Mouse (Mus musculus) layer of hippocampus, adult 18-20 months (tissue): ENCODE measurements at regions not wholly inside any gene's neighbourhood (a gene's known extent, or its start where the extent isn't known, plus 50 kb on each side); places are given as distances from the start of the nearest gene placed in this dataset.

ENCODE experiments used
- DNase-seq, 2 experiments: peaks; one replicate each; pipeline ENCODE4 v3.0.0; 2022; ENCODE audit warnings: low spot score in 2 of 2

GRCm38 (mm10) chr10:56770629-56771028 lies 393.5 kb downstream of the Gja1 start:
- DNase-seq = no peak

DNA sequence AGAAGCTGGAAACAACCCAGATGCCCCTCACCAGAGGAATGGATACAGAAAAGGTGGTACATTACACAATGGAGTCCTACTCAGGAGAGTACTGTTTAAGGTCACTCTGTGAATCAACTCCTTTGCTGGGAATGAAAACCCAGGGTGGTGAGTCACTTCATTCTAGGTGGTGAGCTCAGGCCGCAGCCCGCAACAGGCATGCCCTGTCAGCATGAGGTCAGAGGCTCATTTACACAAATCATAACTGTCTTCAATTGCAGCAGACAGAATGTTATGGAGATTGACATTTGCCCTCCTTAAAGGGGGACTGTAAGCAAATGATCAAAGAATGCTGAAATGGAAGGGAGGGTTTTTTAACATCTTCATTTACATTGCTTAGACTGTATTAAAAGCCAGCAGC lies 405.1 kb downstream of the Gja1 start:
- no peak for DNase-seq

DNA sequence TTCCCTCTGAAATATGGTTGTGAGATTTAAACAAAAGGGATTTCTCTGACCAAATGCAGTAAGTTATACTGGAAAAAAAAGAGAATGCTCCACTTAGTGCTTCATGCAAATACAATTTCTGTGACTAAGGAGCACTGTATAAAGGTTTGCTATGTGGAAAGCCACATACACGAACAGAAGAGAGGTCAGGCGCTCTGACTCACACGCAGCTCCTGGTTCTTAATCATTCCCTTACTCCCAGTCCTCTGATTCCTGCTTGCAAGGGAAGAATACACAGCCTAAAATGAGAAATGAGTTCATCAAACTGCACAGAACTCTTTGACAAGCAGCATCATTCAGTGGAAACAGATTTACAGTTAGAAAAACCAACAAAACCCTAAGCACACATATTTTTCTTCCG lies 406.8 kb downstream of the Gja1 start:
- no peak for DNase-seq

- no peak for DNase-seq
Observed at GRCm38 (mm10) chr10:56788081-56788480, 411.0 kb downstream of the Gja1 start.

- no peak for DNase-seq
Observed at GRCm38 (mm10) chr10:56793074-56793473, 415.9 kb downstream of the Gja1 start.

DNA sequence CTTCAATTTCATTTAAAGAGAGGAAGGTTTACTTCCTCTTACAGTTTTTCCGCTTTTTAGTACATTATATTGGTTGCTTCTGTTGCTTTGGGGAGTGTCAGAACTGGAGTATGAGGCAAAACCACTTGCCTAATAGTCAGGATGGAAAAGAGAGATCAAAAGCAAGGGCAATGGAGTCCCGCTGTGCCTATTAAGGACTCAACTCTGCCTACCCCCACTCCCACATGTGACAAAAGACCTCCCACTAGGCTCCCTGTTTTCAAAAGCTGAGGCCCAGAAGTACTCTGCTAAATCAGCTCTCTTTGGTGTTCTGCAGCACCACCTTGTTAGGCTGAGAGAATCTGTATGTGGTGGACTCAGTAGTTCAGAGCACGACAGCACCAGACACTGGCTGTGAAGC lies 418.3 kb downstream of the Gja1 start:
- no peak for DNase-seq

DNA sequence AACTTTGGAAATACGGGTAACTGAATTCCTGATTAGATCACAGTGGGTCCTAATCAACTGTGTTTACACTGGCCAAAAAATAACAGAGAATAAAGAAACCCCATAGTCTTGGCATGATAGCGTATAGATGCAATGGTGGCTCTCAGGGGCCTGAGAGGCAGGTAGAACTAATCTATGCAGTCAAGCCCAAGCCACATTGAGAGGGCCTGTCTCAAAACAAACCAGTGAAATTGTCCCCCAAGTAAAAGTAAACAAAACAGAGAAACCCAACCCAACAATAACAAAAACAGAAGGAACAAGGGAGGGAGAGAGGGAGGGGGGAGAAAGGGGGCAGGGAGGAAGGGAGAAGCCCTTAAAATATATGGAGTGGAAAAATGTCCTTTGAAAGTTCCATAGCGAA lies 422.2 kb downstream of the Gja1 start:
- no peak for DNase-seq

DNA sequence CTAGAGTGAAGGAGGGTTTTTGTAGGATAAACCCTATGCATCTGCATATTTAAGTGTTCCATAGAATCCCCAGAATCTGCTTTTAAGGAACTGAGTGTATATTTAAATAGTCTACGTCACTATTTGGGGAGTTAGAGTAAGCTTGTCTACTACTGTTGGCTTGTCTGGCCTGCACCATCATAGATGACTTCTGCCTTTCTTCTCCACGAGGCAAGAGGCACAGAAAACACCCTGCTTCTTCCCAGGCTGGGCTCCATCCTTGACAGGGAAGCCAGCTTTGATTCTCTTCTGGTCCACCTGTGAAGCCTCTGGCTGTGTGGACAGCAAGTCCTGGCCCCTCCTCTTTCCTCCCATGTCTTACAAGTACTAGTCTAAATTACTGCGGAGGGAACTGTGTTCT lies 422.6 kb downstream of the Gja1 start:
- no peak for DNase-seq

DNA sequence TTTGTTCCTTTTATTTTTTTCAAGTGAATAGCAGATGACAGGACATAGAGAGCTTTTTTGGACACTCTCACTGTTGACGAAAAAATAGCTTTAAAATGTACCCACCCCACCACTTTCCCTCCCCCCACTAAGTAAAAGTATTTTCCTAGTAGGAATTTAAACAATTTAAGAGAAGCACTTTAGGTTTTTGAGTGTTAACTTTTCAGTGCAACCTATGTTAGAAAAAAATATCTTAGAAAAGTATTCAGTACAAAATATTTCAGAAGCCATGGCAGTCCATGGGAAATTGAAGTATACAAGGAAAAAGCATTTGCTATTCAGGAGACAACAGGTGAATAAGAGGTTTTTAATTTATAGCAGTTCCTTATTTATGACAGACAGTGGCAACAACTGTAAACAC lies 431.9 kb downstream of the Gja1 start:
- no peak for DNase-seq

DNA sequence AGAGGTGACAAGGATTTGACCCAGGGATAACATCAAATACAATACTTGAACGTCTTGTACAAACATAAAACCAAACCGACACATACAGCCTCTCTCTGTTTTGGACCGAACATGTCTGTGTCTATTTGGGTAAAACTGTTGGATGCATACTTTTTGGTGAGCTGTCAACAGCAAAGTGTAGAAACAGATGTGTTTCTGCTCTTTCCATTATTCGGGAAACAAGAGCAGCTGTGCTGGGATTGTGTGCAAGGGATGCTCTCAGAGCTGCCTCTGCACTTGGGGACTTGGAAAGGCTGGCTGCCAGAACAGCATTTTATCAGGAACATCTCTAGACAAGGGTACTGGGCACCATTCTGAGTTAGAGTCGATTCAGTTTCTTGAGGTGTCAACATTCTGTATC lies 445.0 kb downstream of the Gja1 start:
- no peak for DNase-seq

DNA sequence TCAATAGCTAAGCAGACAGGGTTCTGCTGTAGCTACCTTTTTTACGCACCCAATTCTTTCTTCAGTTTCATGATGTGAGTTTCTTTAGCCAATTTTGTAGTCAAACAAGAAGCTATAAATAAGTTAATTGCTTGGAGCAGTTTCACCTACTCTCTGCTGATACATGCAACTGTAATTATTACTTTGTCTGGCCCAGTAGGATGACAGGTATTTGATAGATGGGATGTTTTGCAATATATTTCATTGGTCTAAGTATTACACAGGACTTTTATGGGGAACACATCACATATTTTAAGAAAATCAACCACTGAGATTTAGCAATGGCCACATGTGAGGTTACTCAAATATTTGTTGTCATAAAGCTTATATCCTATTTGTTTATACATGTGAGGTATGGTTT lies 454.2 kb downstream of the Gja1 start:
- no peak for DNase-seq

DNA sequence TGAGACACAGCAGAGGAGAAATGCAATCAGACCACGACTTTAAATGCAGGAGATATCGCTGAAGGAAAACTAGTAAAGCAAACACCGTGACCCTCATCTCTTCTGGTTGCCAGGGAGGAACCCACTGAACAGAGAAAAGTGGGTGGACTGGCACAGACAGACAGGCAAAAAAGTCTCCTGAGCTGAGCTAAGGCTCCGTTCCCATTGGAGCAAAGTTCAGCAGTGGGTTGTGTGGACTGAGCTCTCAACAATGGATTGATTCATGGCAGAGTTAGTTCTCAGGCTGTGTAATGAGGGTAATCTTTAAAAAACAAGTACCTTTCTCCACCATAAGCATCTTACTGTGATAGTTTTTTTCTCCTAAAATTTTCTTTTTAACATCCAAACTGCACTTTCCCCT lies 454.8 kb downstream of the Gja1 start:
- peak in 1 of 2 experiments; percentile 21 for DNase-seq

GRCm38 (mm10) chr10:56836130-56836529 lies 459.0 kb downstream of the Gja1 start:
- no peak for DNase-seq

GRCm38 (mm10) chr10:56839006-56839495 lies 461.9 kb downstream of the Gja1 start:
- DNase-seq = peak in 1 of 2 experiments; percentile 31

GRCm38 (mm10) chr10:56839545-56839944 lies 462.4 kb downstream of the Gja1 start:
- DNase-seq = peak; percentile 12 to 41

DNA sequence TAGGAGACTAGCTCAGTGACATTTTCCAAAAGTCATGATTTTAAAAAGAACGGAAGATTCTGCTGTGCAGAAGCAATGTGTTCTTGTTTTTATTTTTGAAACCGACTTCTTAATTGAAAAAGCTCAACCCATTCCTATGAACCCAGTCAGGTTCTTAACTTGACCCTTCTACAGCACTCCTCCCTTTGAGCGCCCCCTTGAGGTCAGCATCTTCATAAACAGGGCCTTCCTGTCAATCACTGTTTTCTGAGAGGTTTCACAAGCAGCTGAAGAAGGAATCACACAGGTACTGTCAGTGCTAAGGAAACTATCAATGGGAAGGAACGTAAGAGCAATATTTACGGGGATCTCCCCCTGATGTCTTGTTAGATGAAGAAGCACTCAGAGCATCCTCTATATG lies 463.6 kb downstream of the Gja1 start:
- DNase-seq = peak in 1 of 2 experiments; percentile 14

DNA sequence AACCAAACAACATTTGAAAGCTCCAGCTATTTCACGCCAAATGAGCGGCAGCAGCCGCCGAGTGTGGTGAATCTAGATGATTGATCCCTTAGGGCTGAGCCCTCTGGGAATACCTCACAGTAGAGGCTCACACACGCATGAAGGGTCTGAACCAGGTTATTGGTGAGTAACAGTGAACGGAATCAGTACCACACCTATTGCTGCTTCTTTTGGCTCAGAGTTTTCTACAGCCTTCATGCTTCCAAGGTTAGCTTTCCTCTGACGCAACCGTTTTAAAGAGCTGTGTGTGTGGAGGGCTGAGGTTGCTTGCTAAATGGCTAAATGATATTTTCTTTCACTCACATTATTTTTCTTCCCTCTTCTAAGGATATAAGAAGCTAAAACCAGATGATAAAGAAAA lies 464.4 kb downstream of the Gja1 start:
- DNase-seq = no peak

GRCm38 (mm10) chr10:56841973-56842372 lies 464.8 kb downstream of the Gja1 start:
- DNase-seq = no peak

DNA sequence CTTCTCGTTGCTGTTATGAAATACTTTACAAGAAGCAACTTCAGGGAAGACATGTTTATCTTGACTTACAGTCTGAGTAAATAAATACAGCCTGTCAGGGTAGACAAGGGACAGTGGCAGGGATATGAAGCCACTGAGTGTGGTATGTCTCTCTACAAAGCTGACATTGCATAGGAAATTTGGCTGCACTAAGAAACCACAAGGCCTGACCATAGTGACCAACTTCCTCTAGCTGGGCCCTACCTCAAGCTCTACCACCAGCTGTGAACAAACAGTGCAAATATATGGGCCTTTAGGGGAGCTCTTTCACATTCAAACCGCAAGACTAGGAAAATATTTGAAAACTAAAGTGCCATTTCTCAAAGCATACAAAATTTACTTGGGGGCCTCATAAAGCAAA lies 475.4 kb downstream of the Gja1 start:
- DNase-seq = no peak

DNA sequence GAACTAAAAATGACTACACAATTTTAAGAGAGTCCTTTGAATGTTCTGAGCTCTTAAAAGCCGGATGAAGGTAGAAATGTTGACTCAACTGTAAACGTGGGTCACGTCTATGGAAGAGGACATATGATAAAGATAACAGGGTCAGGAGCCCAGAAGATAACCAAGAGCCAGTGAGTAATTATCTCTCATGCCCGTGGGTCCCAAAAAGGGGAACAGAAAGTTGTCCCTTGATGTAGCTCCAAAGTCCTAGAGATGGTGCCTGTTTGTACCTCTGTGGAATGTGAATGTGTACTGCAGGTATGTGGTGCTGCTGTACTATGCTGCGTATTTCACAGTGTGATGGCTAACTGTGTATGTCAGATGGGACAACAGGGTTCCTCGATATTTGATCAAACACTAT lies 479.1 kb downstream of the Gja1 start:
- DNase-seq = no peak

- DNase-seq = no peak
Observed at GRCm38 (mm10) chr10:56879744-56880143, 502.6 kb downstream of the Gja1 start.

- DNase-seq = peak in 1 of 2 experiments; percentile 38
Observed at GRCm38 (mm10) chr10:56880154-56880591, 503.0 kb downstream of the Gja1 start.

DNA sequence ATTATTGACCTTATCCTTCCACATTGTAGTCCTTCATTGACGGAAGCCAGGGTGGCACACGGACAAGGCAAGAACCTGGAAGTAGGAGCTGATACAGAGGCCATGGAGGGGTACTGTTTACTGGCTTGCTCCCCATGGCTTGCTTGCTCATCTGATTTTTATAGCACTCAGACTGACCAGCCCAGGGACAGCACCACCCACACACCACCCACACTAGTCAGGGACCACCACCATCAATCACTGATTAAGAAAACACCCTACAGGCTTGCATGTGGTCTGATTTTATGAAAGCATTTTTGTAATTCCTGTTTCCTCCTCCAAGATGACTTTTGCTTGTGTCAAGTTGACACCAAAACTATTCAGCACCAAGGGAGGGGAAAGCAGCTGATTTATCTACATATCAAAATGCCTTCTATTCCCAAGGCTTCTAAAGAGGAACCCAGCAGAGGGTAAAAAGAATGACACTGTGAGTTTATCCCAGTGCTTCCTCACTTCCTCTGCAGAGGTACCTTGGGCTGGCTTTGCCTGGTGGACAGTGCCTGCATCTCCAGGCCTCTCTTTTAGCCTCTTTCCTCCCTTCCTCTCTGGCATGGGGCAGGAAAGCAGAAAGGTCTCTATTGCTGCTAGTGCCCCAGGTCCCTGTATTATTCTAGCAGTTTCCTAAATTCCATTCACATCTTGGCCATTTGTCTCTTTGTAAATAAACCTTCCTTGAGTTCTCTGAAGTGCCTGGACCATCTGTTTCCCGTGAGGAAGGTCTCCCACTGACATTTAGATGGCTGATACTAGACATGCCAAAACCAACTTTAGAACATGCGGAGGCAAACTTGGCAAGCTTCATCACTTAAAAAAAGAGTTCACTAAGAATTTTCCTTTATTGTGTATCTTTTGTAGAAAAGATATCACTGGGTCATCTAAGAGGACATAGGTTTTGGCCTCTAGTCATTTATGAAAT lies 507.6 kb downstream of the Gja1 start:
- peak in 1 of 2 experiments; percentile 13 for DNase-seq
